Mouse (Mus musculus) gastrocnemius, postnatal 4 days (tissue): ENCODE results near the gene 1110017D15Rik. TPM values are rescaled to one million over a fixed set of nuclear protein-coding genes. Genes with fewer than 3 reads are reported as not detected.
"Not testable (repeated sequence)": the region's sequence is repeated elsewhere in the genome, so short reads cannot be mapped to it uniquely, and the experiment has no call there.

Experiments used
- DNase-seq, 2 experiments: peaks; one replicate each; pipeline ENCODE4 v3.0.0; 2021 to 2022; ENCODE audit warnings: low spot score in 2 of 2, mixed read lengths in 2 of 2
- total RNA-seq, 2 experiments: library from RNA; stranded (reverse); gene quantifications; 2 replicates each; pipeline ENCODE4 v1.2.3; 2021

Gene 1110017D15Rik
- total RNA-seq, 2 experiments from 2014 or later, result 0.42 to 0.54 TPM

GRCm38 (mm10) chr4:41481601-41482017 is 35.5 kb downstream of the 1110017D15Rik start:
- DNase-seq, result peak in 1 of 2 experiments; percentile 66

GRCm38 (mm10) chr4:41480254-41480653 is 36.9 kb downstream of the 1110017D15Rik start:
- DNase-seq, result peak in 1 of 2 experiments; percentile 62

GRCm38 (mm10) chr4:41479456-41479804 is 37.7 kb downstream of the 1110017D15Rik start:
- DNase-seq, result peak in 1 of 2 experiments; percentile 32

GRCm38 (mm10) chr4:41478751-41479455 is 38.2 kb downstream of the 1110017D15Rik start:
- DNase-seq, result no peak

- DNase-seq, result no peak
These were observed 39.4 kb downstream of the 1110017D15Rik start for GRCm38 (mm10) chr4:41477648-41478160.

GRCm38 (mm10) chr4:41471384-41471689 is 45.8 kb downstream of the 1110017D15Rik start:
- DNase-seq, result no peak

GRCm38 (mm10) chr4:41470684-41471383 is 46.3 kb downstream of the 1110017D15Rik start:
- DNase-seq, result no peak

- DNase-seq, result no peak
These were observed 47.0 kb downstream of the 1110017D15Rik start for GRCm38 (mm10) chr4:41470051-41470683.

- DNase-seq, result no peak
These were observed 47.9 kb downstream of the 1110017D15Rik start for GRCm38 (mm10) chr4:41469199-41469598.

- peak; percentile 37 to 57 for DNase-seq
These were observed 48.6 kb downstream of the 1110017D15Rik start for GRCm38 (mm10) chr4:41468396-41469080.

GRCm38 (mm10) chr4:41465287-41465665 is 51.9 kb downstream of the 1110017D15Rik start:
- no peak for DNase-seq

- peak; percentile 84 to 97 for DNase-seq
These were observed 52.5 kb downstream of the 1110017D15Rik start, which contains the start of the genes Kif24 and Nudt2 for GRCm38 (mm10) chr4:41464345-41465286. Gene Kif24, minus strand, starts transcription at chr4:41464887. Gene Nudt2, plus strand, starts transcription at chr4:41465151.

- DNase-seq, result not testable (repeated sequence)
These were observed 53.9 kb downstream of the 1110017D15Rik start for GRCm38 (mm10) chr4:41463051-41463738.

GRCm38 (mm10) chr4:41460690-41461089 is 56.4 kb downstream of the 1110017D15Rik start:
- no peak for DNase-seq

Other genes with a start within 250 kb of the 1110017D15Rik start
- 100 to 1,000 TPM; 127 to 136 TPM for gene Ubap2, start 242.2 kb downstream of the 1110017D15Rik start, total RNA-seq
- gene Dcaf12, start 202.4 kb downstream of the 1110017D15Rik start, total RNA-seq, result 10 to 100 TPM; 36.1 to 38.0 TPM
- 10 to 100 TPM; 41.2 to 46.0 TPM for gene Ubap1, start 168.3 kb downstream of the 1110017D15Rik start, total RNA-seq
- gene Kif24, start 52.4 kb downstream of the 1110017D15Rik start, total RNA-seq, result 1 to 10 TPM; 5.3 to 5.4 TPM
- 10 to 100 TPM; 29.3 to 30.2 TPM for gene Nudt2, start 52.2 kb downstream of the 1110017D15Rik start, total RNA-seq
- 10 to 100 TPM; 78.4 to 90.4 TPM for gene AI464131, start 14.3 kb downstream of the 1110017D15Rik start, total RNA-seq
- gene Fam219a, start 52.2 kb upstream of the 1110017D15Rik start, total RNA-seq, result 10 to 100 TPM; 20.1 to 24.4 TPM
- gene Dnaic1, start 52.4 kb upstream of the 1110017D15Rik start, total RNA-seq, result 1 to 10 TPM; 4.9 to 5.8 TPM
- 10 to 100 TPM; 29.0 to 37.6 TPM for gene Enho, start 123.0 kb upstream of the 1110017D15Rik start, total RNA-seq
- gene Cntfr, start 179.8 kb upstream of the 1110017D15Rik start, total RNA-seq, result 10 to 100 TPM; 40.8 to 41.9 TPM
- 100 to 1,000 TPM in 1 of 2 experiments, 10 to 100 TPM in 1; 85.8 to 111 TPM for gene Il11ra1, start 182.7 kb upstream of the 1110017D15Rik start, total RNA-seq
- gene Rpp25l, start 196.2 kb upstream of the 1110017D15Rik start, total RNA-seq, result 10 to 100 TPM; 36.8 to 40.5 TPM
- gene Dctn3, start 205.8 kb upstream of the 1110017D15Rik start, total RNA-seq, result 10 to 100 TPM; 49.8 to 52.9 TPM
- gene Arid3c, start 213.8 kb upstream of the 1110017D15Rik start, total RNA-seq, result not detected
- 10 to 100 TPM; 24.0 to 24.1 TPM for gene Galt, start 237.9 kb upstream of the 1110017D15Rik start, total RNA-seq
- gene Sigmar1, start 238.8 kb upstream of the 1110017D15Rik start, total RNA-seq, result 10 to 100 TPM; 25.7 to 27.4 TPM